Mouse (Mus musculus) heart, embryonic 12.5 days (tissue): ENCODE results near the gene Atp5g1. TPM values are rescaled to one million over a fixed set of nuclear protein-coding genes. Genes with fewer than 3 reads are reported as not detected.
"Not testable (repeated sequence)": the region's sequence is repeated elsewhere in the genome, so short reads cannot be mapped to it uniquely, and the experiment has no call there.

Experiments used
- ATAC-seq: fragments of 200-750 bp; cut with Nextera tagmentation; 2 replicates; pipeline ENCODE4 v1.8.0; 2017; ENCODE audit warnings: moderate TSS enrichment, moderate library complexity; ENCODE audit not compliant: insufficient number of reproducible peaks, low FRiP score
- H3K27ac ChIP-seq: fragments of 300-500 bp; sonication (generic); 2 replicates; pipeline ENCODE4 v1.5.1; 2016; ENCODE audit warnings: mild to moderate bottlenecking, moderate library complexity; ENCODE audit not compliant: poor library complexity, severe bottlenecking
- H3K27me3 ChIP-seq: fragments of 300-500 bp; sonication (generic); replicated peaks from 2 replicates; pipeline ENCODE4 v1.6.1; 2016; ENCODE audit warnings: mild to moderate bottlenecking, moderate library complexity
- H3K36me3 ChIP-seq: fragments of 300-500 bp; sonication (generic); 2 replicates; pipeline ENCODE4 v1.6.1; 2016; ENCODE audit warnings: mild to moderate bottlenecking, moderate library complexity
- H3K4me1 ChIP-seq: fragments of 300-500 bp; sonication (generic); replicated peaks from 2 replicates; pipeline ENCODE4 v1.6.1; 2016; ENCODE audit warnings: mild to moderate bottlenecking
- H3K4me2 ChIP-seq: fragments of 300-500 bp; sonication (generic); 2 replicates; pipeline ENCODE4 v1.6.1; 2016; ENCODE audit warnings: mild to moderate bottlenecking, moderate library complexity
- H3K4me3 ChIP-seq: fragments of 300-500 bp; sonication (generic); 2 replicates; pipeline ENCODE4 v1.5.1; 2016; ENCODE audit warnings: mild to moderate bottlenecking
- H3K9ac ChIP-seq: fragments of 300-500 bp; sonication (generic); 2 replicates; pipeline ENCODE4 v1.6.1; 2016; ENCODE audit warnings: mild to moderate bottlenecking, moderate library complexity
- H3K9me3 ChIP-seq: fragments of 300-500 bp; sonication (generic); replicated peaks from 2 replicates; pipeline ENCODE4 v1.6.1; 2016; ENCODE audit warnings: mild to moderate bottlenecking, moderate library complexity
- whole genome bisulfite sequencing: fragments of 180-500 bp; shearing (Covaris S2); methylation state at CpG from one replicate; pipeline ENCODE4 v1.1.7; 2016; 5-methylcytosine and 5-hydroxymethylcytosine counted together
- polyA plus RNA-seq: library from polyadenylated mRNA; unstranded; fragments of >200 nt; fragmentation: Nextera tagmentation; extraction: Ambion mirVana; gene quantifications from 2 replicates; pipeline ENCODE4 v1.2.1, GENCODE M21; 2016

Atp5g1 gene
- polyA plus RNA-seq: 1,401 and 1,405 TPM in 2 replicates

DNA sequence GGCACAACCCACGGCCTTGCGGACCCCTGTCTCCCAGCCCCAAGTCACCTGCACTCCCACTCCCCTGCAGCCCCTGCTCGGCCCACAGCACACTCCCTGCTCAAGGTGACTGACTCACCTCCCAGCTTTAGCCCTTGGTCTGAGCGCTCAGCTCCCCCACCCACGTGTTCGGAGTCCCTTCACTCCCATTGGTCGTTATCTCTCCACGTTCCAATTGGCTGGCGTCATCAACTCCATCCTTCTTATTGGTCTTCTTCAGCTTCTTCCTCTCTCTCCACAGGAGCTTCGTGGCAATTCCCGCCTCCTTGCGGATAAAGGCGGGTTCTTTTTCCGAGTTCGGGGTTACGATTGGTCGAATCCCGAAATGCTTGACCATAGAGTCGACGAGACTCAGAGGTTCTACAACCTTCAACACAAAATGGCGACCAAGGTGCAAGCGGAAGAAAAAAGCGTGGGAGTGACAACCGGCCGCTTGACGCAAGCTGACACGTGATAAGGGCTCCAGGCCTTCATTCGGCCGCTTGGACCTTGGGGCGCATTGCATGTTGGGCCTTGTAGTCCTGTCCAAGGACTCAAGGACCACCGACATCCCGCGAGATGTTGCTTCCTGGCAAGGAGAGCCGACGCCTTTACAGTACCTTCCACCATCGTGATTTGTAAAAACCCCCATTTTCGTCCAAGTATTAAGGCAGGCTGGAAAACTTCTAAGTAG, at the start of gene Atp5g1:
Gene Atp5g1 (minus strand): TSS at position 162 of the 712 bp plus-strand sequence.
- peak within 1 kb of the TSS; percentile 90 for H3K4me2 ChIP-seq
- peaks cover 25% of the 10 kb centered on the region for H3K4me1 ChIP-seq
- WGBS: 0% methylated on average over 37 of the region's 37 CpGs
- H3K4me3 ChIP-seq: peak within 1 kb of the TSS; percentile 79
- peak; percentile 96 for ATAC-seq
- H3K27me3 ChIP-seq: no peaks in the 10 kb centered on the region
- H3K36me3 ChIP-seq: peaks cover 25% of the 10 kb centered on the region
- H3K9me3 ChIP-seq: no peaks in the 10 kb centered on the region
- H3K9ac ChIP-seq: peak within 1 kb of the TSS; percentile 89
- peak within 1 kb of the TSS; percentile 86 for H3K27ac ChIP-seq

DNA sequence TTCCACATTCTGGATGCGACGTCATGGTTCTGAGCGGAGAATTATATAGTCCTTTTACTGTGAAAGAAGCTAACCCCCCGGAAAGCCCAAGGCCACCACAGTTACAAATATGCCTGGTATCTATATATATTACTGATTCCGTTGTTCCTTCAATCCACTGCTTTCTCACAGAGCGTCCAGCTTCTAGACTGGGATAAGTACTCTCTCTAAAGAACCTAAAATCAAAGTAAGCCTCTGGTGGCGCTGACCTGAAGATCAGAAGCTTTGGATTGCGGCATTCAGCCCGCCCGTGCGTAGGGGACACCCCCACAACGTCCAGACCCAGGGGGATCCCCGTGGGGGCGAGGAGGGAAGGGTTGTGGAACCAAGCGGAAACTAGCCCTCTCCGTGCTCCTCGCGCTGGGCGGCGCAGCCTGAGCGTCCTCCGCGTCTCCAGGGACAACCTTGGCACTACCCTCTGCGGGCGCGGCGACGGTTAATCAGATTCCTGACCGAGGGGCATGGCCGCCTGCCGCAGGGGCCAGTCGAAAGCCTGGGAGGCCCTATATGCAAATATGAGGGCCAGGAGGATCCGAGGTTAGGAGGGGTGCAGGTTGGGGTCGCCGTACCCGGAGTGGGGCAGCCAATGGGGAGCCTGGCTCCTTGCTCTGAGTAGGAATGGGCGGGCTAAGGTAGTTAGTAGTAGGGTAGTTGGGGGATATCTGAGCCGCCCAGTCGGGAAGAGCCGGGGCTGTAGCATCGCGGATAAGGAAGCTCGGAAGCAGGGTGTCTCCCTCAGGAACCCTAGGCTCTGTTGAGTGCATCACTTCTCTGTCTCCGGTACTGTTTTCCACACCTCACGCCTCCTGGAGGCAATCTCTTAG, 48.8 kb upstream of the Atp5g1 start:
- Histone ChIP-seq H3K27ac (no peak overlapping the region), H3K9ac (peak overlapping the region; percentile 60; the same call in 1 of the 2 replicates), H3K36me3 (no peaks in the 10 kb centered on the region), H3K4me3 (peak overlapping the region; percentile 55), H3K27me3 (peaks cover 66% of the 10 kb centered on the region), H3K9me3 (no peaks in the 10 kb centered on the region), H3K4me2 (peak overlapping the region; percentile 93), H3K4me1 (peaks cover 8% of the 10 kb centered on the region; the same call in 1 of the 2 replicates)
- 2% methylated on average over 45 of the region's 45 CpGs for WGBS
- ATAC-seq: no peak

DNA sequence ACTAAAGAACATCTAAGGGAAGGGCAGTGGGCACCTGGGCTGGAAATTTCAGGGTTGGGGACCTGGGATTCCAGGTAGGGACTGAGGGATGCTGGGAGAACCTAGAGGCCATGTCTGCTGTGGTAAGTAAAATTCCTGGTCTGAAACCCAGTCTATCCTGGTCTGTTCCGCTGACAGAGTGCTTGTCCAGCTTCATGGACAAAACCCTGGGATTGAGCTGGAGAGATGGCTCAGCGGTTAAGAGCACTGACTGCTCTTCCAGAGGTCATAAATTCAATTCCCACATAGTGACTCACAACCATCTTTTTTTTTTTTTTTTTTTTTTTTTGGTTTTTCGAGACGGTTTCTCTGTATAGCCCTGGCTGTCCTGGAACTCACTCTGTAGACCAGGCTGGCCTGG, 47.3 kb upstream of the Atp5g1 start:
- H3K27me3 ChIP-seq: peaks cover 60% of the 10 kb centered on the region
- 67% methylated on average over 4 of the region's 4 CpGs for WGBS

DNA sequence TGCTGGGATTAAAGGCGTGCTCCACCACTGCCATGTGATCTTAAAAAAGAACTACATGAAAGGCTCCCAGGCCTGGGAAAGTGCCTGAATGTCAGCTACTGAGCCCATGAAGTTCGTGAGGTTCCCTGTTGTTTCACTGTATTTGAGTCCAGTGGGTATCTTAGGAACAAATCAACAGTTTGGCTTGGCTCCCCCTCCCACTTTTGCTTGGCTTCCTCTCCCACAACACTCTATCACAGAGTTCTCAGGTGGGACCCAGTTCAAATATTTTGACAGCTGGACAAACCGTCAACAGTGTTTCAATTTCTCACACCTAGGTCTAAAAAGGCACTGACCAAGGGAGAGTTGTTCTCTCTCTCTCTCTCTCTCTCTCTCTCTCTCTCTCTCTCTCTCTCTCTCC, 43.9 kb upstream of the Atp5g1 start:
- no peak overlapping the region for H3K9ac ChIP-seq
- H3K4me3 ChIP-seq: no peak overlapping the region
- ATAC-seq: no peak
- H3K9me3 ChIP-seq: no peaks in the 10 kb centered on the region
- H3K4me2 ChIP-seq: no peak overlapping the region
- H3K27me3 ChIP-seq: peaks cover 43% of the 10 kb centered on the region
- peaks cover 4% of the 10 kb centered on the region; the same call in 1 of the 2 replicates for H3K4me1 ChIP-seq
- H3K36me3 ChIP-seq: no peaks in the 10 kb centered on the region
- WGBS: 52% methylated on average over 3 of the region's 3 CpGs
- H3K27ac ChIP-seq: no peak overlapping the region

More for the DNA sequence above, 47.3 kb upstream of the Atp5g1 start:
- H3K36me3 ChIP-seq, H3K9ac ChIP-seq, ATAC-seq, H3K4me3 ChIP-seq, H3K9me3 ChIP-seq, H3K27ac ChIP-seq, H3K4me2 ChIP-seq, H3K4me1 ChIP-seq: not testable (repeated sequence)

DNA sequence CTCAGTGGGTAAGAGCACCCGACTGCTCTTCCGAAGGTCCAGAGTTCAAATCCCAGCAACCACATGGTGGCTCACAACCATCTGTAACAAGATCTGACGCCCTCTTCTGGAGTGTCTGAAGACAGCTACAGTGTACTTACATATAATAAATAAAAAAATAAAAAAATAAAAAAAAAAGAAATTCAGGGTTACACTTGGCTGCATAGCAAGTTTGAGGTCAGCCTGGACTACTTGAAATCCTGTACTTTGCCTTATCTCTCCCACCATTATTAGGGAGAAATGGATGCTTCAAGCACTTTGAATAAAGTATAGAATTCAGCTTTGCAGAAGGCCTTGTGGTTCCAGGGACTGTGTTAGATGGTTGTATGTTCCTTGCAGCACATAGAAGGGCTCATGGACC, 41.5 kb upstream of the Atp5g1 start:
- WGBS: 67% methylated on average over 3 of the region's 3 CpGs
- H3K9ac ChIP-seq, H3K9me3 ChIP-seq, H3K4me3 ChIP-seq, H3K4me2 ChIP-seq, H3K27ac ChIP-seq, H3K4me1 ChIP-seq, H3K36me3 ChIP-seq, ATAC-seq: not testable (repeated sequence)
- peaks cover 23% of the 10 kb centered on the region for H3K27me3 ChIP-seq

DNA sequence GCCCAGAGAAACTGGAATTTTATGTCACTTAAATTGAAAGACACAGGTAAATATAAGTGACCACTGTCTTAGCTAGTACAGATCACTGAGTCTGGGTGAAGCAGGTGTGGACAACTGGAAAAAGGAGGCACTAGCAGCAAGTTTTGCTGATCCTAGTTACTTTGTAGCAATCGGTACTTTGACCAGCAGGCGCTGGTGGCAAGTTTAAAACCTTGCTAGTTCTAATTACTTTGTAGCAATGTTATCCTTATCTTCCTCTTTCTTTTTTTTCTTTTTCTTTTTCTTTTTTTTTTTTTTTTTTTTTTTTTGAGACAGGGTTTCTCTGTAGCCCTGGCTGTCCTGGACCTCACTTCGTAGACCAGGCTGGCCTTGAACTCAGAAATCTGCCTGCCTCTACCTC, 40.6 kb upstream of the Atp5g1 start:
- no peak for ATAC-seq
- Histone ChIP-seq H3K9me3 (no peaks in the 10 kb centered on the region), H3K27me3 (peaks cover 22% of the 10 kb centered on the region), H3K27ac (no peak overlapping the region), H3K9ac (no peak overlapping the region), H3K4me2 (no peak overlapping the region), H3K4me1 (no peaks in the 10 kb centered on the region), H3K4me3 (no peak overlapping the region), H3K36me3 (no peaks in the 10 kb centered on the region)
- WGBS: 83% methylated on average over 3 of the region's 3 CpGs

DNA sequence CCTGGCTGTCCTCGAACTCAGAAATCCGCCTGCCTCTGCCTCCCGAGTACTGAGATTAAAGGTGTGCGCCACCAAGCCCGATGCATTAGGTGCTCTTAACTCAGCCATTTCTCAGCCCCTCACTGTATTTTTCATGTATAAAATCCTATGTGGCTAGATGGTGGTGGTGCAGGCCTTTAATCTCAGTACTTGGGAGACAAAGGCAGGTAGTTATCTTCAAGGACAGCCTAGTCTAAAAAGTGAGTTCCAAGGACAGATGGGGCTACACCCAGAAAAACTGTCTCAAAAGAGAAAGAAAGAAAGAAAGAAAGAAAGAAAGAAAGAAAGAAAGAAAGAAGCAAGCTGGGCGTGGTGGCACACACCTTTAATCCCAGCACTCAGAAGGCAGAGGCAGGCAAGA, 39.9 kb upstream of the Atp5g1 start:
- WGBS: 87% methylated on average over 6 of the region's 6 CpGs
- Histone ChIP-seq H3K9ac (no peak overlapping the region), H3K27me3 (peaks cover 17% of the 10 kb centered on the region), H3K27ac (no peak overlapping the region), H3K9me3 (no peaks in the 10 kb centered on the region), H3K4me2 (no peak overlapping the region), H3K4me1 (no peaks in the 10 kb centered on the region), H3K4me3 (no peak overlapping the region), H3K36me3 (no peaks in the 10 kb centered on the region)
- no peak for ATAC-seq

DNA sequence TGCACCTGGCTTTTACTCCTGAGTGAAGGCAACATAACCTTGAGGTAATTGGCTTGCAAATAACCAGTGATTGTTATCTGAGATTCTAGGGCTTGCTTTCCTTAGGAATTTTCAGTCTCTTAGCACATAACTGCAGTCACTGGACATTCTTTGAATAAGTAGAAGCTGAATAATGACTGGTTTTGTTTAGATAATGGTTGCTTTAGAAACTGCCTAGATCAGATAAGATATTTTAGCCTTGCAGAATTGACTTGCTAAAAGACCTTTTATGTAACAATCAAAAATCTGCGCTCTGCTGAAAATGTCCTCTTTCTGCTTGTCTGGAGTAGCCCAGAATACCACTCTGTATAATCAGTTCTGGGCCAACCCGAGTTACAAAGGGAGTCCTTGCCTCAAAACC, 38.6 kb upstream of the Atp5g1 start:
- no peaks in the 10 kb centered on the region for H3K36me3 ChIP-seq
- H3K4me3 ChIP-seq: no peak overlapping the region
- H3K27me3 ChIP-seq: peaks cover 9% of the 10 kb centered on the region; the same call in 1 of the 2 replicates
- no peak overlapping the region for H3K27ac ChIP-seq
- no peak overlapping the region for H3K9ac ChIP-seq
- no peak overlapping the region for H3K4me2 ChIP-seq
- no peak for ATAC-seq
- no peaks in the 10 kb centered on the region for H3K9me3 ChIP-seq
- WGBS: 55% methylated on average over 2 of the region's 2 CpGs
- H3K4me1 ChIP-seq: no peaks in the 10 kb centered on the region

DNA sequence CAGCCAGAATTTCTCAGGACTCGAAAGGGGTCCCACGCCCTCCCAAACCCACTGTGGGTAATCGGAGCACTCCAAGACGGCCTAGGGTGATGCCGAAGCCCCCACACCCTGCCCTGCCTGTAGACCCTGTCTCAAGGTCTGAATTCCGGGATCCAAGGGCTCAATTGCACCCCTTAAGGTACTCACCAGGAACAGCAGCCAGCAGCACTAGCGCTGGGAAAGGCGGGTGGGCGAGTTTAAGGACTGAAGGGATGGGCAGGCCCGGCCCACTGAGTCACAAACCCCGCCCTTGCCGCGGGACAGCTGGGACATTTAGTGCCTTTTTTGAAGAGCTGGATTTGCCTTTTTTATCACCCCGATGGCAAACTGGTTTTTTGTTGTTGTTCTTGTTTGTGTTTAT, 36.3 kb upstream of the Atp5g1 start, which contains the start of gene Calcoco2:
Gene Calcoco2 (minus strand): TSS at position 214 of the 400 bp plus-strand sequence.
- no peak for ATAC-seq
- no peaks in the 10 kb centered on the region for H3K4me1 ChIP-seq
- H3K9me3 ChIP-seq: no peaks in the 10 kb centered on the region
- peaks cover 12% of the 10 kb centered on the region; the same call in 1 of the 2 replicates for H3K27me3 ChIP-seq
- WGBS: 36% methylated on average over 14 of the region's 14 CpGs
- no peak within 1 kb of the TSS for H3K4me2 ChIP-seq
- no peaks in the 10 kb centered on the region for H3K36me3 ChIP-seq
- H3K9ac ChIP-seq: no peak within 1 kb of the TSS
- H3K27ac ChIP-seq: no peak within 1 kb of the TSS
- H3K4me3 ChIP-seq: no peak within 1 kb of the TSS

DNA sequence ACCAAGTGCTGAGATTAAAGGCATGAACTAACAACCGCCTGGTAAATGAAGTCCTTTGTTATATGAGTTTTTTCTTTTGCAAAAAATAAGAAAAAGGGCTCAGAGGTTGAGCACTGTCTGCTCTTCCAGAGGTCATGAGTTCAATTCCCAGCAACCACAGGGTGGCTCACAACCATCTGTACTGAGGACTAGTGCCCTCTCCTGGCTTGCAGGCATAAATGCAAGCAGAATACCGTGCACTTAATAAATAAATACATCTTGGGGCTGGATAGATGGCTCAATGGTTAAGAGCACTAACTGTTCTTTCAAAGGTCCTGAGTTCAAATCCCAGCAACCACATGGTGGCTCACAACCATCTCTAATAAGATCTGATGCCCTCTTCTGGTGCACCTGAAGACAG, 35.5 kb upstream of the Atp5g1 start:
- ATAC-seq, H3K4me2 ChIP-seq, H3K4me1 ChIP-seq, H3K4me3 ChIP-seq, H3K36me3 ChIP-seq, H3K27ac ChIP-seq, H3K9ac ChIP-seq, H3K9me3 ChIP-seq: not testable (repeated sequence)
- WGBS: 52% methylated on average over 2 of the region's 2 CpGs
- peaks cover 10% of the 10 kb centered on the region; the same call in 1 of the 2 replicates for H3K27me3 ChIP-seq

DNA sequence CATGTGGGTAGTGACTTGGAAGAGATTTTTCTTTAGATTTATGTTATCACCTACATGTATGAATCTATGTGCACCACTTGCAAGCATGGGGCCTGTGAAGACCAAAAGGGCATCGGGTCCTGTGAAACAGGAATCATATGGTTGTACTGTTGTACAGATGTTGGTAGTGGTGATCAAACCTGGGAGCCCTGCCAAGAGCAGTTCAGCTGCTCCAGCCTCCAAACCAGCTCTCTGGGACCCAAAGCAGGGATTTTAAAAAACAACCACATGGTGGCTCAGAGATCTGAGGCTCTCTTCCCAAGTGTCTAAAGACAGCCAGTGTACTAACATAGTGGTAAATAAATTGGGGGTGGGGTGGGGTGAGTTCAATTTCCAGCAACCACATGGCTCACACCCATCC, 32.9 kb upstream of the Atp5g1 start:
- H3K4me2 ChIP-seq: no peak overlapping the region
- H3K4me3 ChIP-seq: no peak overlapping the region
- no peak overlapping the region for H3K27ac ChIP-seq
- H3K9me3 ChIP-seq: no peaks in the 10 kb centered on the region
- no peak overlapping the region for H3K9ac ChIP-seq
- no peaks in the 10 kb centered on the region for H3K4me1 ChIP-seq
- H3K36me3 ChIP-seq: no peaks in the 10 kb centered on the region
- 73% methylated on average over 1 of the region's 1 CpGs for WGBS
- no peak for ATAC-seq
- H3K27me3 ChIP-seq: 0 out of 2 replicates have a peak, but pooled peaks cover 14% of the 10 kb centered on the region
